Mouse (Mus musculus) olfactory bulb, adult 2 months (tissue): ENCODE results near the gene Ankef1.

Experiments used
- CTCF ChIP-seq: fragments of 200-500 bp; IDR thresholded peaks from 2 replicates; pipeline ENCODE4 v1.5.1; 2012; ENCODE audit warnings: low read depth, mild to moderate bottlenecking, low read length, moderate library complexity; ENCODE audit not compliant: insufficient read depth
- POLR2A ChIP-seq: fragments of 200-500 bp; IDR thresholded peaks from 2 replicates; pipeline ENCODE4 v1.6.1; 2012; ENCODE audit warnings: mild to moderate bottlenecking, low read depth, low read length, moderate library complexity; ENCODE audit not compliant: insufficient read depth

DNA sequence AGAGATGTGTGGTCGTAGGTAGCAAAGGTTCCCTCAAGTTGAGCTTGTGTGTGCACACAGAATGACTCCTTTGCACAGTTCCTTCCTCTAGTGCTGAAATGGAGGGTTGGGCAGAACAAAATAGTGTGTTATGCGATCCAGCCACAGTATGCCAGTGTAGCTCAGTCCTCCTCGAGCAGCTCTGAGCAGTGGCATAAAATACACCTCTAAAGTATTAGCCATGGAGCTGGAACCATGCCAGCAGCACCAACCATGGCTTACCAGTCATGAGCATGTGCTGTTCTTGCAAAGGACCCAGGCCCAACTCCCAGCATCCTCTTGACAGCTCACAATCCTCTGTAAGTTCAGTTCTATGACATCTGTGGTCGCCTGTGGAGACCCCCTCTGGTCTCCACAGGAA is 10.0 kb downstream of the Ankef1 start:
- TF ChIP-seq CTCF (no peak), POLR2A (no peak)
